Mouse (Mus musculus) embryonic facial prominence, embryonic 14.5 days (tissue): ENCODE results near the gene Klhl20. TPM values are rescaled to one million over a fixed set of nuclear protein-coding genes. Genes with fewer than 3 reads are reported as not detected.

Experiments used
- polyA plus RNA-seq: library from polyadenylated mRNA; unstranded; fragments of >200 nt; fragmentation: Nextera tagmentation; extraction: Ambion mirVana; gene quantifications from 2 replicates; pipeline ENCODE4 v1.2.1, GENCODE M21; 2014

Gene Klhl20
- polyA plus RNA-seq, 1 experiment from 2014 or later = 21.9 TPM

Other genes with a start within 250 kb of the Klhl20 start
- gene Rc3h1, start 225.1 kb downstream of the Klhl20 start, polyA plus RNA-seq = 8.1 and 8.5 TPM in 2 replicates
- 1.9 and 2.6 TPM in 2 replicates for gene Serpinc1, start 152.9 kb downstream of the Klhl20 start, polyA plus RNA-seq
- gene Zbtb37, start 96.7 kb downstream of the Klhl20 start, polyA plus RNA-seq = 7.8 and 10.5 TPM in 2 replicates
- gene Dars2, start 60.9 kb downstream of the Klhl20 start, polyA plus RNA-seq = 24.2 and 31.2 TPM in 2 replicates
- gene Cenpl, start 60.8 kb downstream of the Klhl20 start, polyA plus RNA-seq = 22.6 and 25.6 TPM in 2 replicates
- 2.2 and 3.8 TPM in 2 replicates for gene Ankrd45, start 11.2 kb upstream of the Klhl20 start, polyA plus RNA-seq
- gene Tex50, start 27.8 kb upstream of the Klhl20 start, polyA plus RNA-seq = not detected in 2 replicates
- 325 and 357 TPM in 2 replicates for gene Prdx6, start 119.7 kb upstream of the Klhl20 start, polyA plus RNA-seq